Mouse (Mus musculus) gastrocnemius, adult 8-10 months (tissue): ENCODE measurements around the gene Olfr125. TPM values are rescaled to one million over a fixed set of nuclear protein-coding genes. Genes with fewer than 3 reads are reported as not detected.

Experiments used
- DNase-seq, 2 experiments: peaks; one replicate each; pipeline ENCODE4 v3.0.0; 2022; ENCODE audit warnings: low spot score in 2 of 2
- total RNA-seq, 4 experiments: library from RNA; stranded (reverse); gene quantifications; 2 replicates each; pipeline ENCODE4 v1.2.4; 2022

Gene Olfr125
- not detected for total RNA-seq

GRCm38 (mm10) chr17:37832649-37833048 is at the start of gene Olfr125:
TSS of gene Olfr125 (plus strand) at chr17:37832949.
- DNase-seq = no peak

GRCm38 (mm10) chr17:37793229-37793628 is 39.5 kb upstream of the Olfr125 start, which contains the start of gene Olfr123:
TSS of gene Olfr123 (plus strand) at chr17:37793529.
- no peak for DNase-seq

- DNase-seq = no peak
Measured at GRCm38 (mm10) chr17:37799588-37799987, 33.2 kb upstream of the Olfr125 start, which contains the start of gene Olfr124. TSS of gene Olfr124 (plus strand) at chr17:37799888.

GRCm38 (mm10) chr17:37847183-37847582 is 14.4 kb downstream of the Olfr125 start, which contains the start of gene Olfr126:
TSS of gene Olfr126 (plus strand) at chr17:37847483.
- DNase-seq = no peak

- no peak for DNase-seq
Measured at GRCm38 (mm10) chr17:37863901-37864300, 31.2 kb downstream of the Olfr125 start.

- DNase-seq = no peak
Measured at GRCm38 (mm10) chr17:37869676-37870205, 37.0 kb downstream of the Olfr125 start.

- no peak for DNase-seq
Measured at GRCm38 (mm10) chr17:37873830-37874229, 41.1 kb downstream of the Olfr125 start.

Other genes starting within 250 kb of the Olfr125 start
- not detected for gene Olfr114, start 240.2 kb upstream of the Olfr125 start, total RNA-seq
- under 1 TPM in 1 of 4 experiments, not detected in 3; 0.17 TPM for gene Olfr115, start 205.8 kb upstream of the Olfr125 start, total RNA-seq
- not detected for gene Olfr116, start 205.8 kb upstream of the Olfr125 start, total RNA-seq
- gene Olfr117, start 169.2 kb upstream of the Olfr125 start, total RNA-seq = not detected
- not detected for gene Olfr118, start 166.0 kb upstream of the Olfr125 start, total RNA-seq
- not detected for gene Olfr119, start 136.4 kb upstream of the Olfr125 start, total RNA-seq
- not detected for gene Olfr120, start 111.1 kb upstream of the Olfr125 start, total RNA-seq
- gene Olfr121, start 84.1 kb upstream of the Olfr125 start, total RNA-seq = not detected
- not detected for gene Olfr122, start 64.3 kb upstream of the Olfr125 start, total RNA-seq
- not detected for gene Olfr123, start 39.4 kb upstream of the Olfr125 start, total RNA-seq
- gene Olfr124, start 33.1 kb upstream of the Olfr125 start, total RNA-seq = not detected
- gene Olfr126, start 14.5 kb downstream of the Olfr125 start, total RNA-seq = not detected
- gene Olfr127, start 67.5 kb downstream of the Olfr125 start, total RNA-seq = not detected
- not detected for gene Olfr128, start 87.6 kb downstream of the Olfr125 start, total RNA-seq
- not detected for gene Olfr761, start 120.1 kb downstream of the Olfr125 start, total RNA-seq
- gene Olfr129, start 227.1 kb downstream of the Olfr125 start, total RNA-seq = not detected
- gene Olfr130, start 231.0 kb downstream of the Olfr125 start, total RNA-seq = not detected